Mouse (Mus musculus) limb, embryonic 13.5 days (tissue): ENCODE results near the gene Slc48a1. TPM values are rescaled to one million over a fixed set of nuclear protein-coding genes. Genes with fewer than 3 reads are reported as not detected.

Source experiments
- ATAC-seq: fragments of 200-750 bp; cut with Nextera tagmentation; 2 replicates; pipeline ENCODE4 v1.8.0; 2017; ENCODE audit warnings: low read depth, moderate number of reproducible peaks, moderate TSS enrichment; ENCODE audit not compliant: low FRiP score
- H3K27ac ChIP-seq: fragments of 300-500 bp; sonication (generic); 2 replicates; pipeline ENCODE4 v1.5.1; 2015; ENCODE audit warnings: inconsistent platforms, mild to moderate bottlenecking, moderate library complexity
- H3K27me3 ChIP-seq: fragments of 300-500 bp; sonication (generic); 2 replicates; pipeline ENCODE4 v1.6.1; 2015; ENCODE audit warnings: mild to moderate bottlenecking, inconsistent platforms
- H3K36me3 ChIP-seq: fragments of 300-500 bp; sonication (generic); 2 replicates; pipeline ENCODE4 v1.6.1; 2015; ENCODE audit warnings: inconsistent platforms, mild to moderate bottlenecking, moderate library complexity
- H3K4me1 ChIP-seq: fragments of 300-500 bp; sonication (generic); 2 replicates; pipeline ENCODE4 v1.6.1; 2015; ENCODE audit warnings: inconsistent platforms
- H3K4me2 ChIP-seq: fragments of 300-500 bp; sonication (generic); replicated peaks from 2 replicates; pipeline ENCODE4 v1.6.1; 2015; ENCODE audit warnings: inconsistent platforms, mild to moderate bottlenecking, moderate library complexity
- H3K4me3 ChIP-seq: fragments of 300-500 bp; sonication (generic); 2 replicates; pipeline ENCODE4 v1.5.1; 2015; ENCODE audit warnings: moderate library complexity, mild to moderate bottlenecking, inconsistent platforms
- H3K9ac ChIP-seq: fragments of 300-500 bp; sonication (generic); 2 replicates; pipeline ENCODE4 v1.6.1; 2015; ENCODE audit warnings: mild to moderate bottlenecking, inconsistent platforms
- H3K9me3 ChIP-seq: fragments of 300-500 bp; sonication (generic); 2 replicates; pipeline ENCODE4 v1.6.1; 2016; ENCODE audit warnings: inconsistent platforms
- WGBS: fragments of 180-500 bp; shearing (Covaris S2); methylation state at CpG from one replicate; pipeline ENCODE4 v1.1.7; 2015; 5-methylcytosine and 5-hydroxymethylcytosine counted together
- polyA plus RNA-seq: library from polyadenylated mRNA; unstranded; fragments of >200 nt; fragmentation: Nextera tagmentation; extraction: Ambion mirVana; gene quantifications from 2 replicates; pipeline ENCODE4 v1.2.1, GENCODE M21; 2015

The Slc48a1 gene
- polyA plus RNA-seq, 1 experiment from 2014 or later = 39.5 TPM

GRCm38 (mm10) chr15:97842058-97842457, 63.7 kb downstream of the Slc48a1 start:
- Histone ChIP-seq H3K4me1 (peaks cover 31% of the 10 kb centered on the region), H3K36me3 (no peaks in the 10 kb centered on the region), H3K4me3 (no peak overlapping the region), H3K9me3 (no peaks in the 10 kb centered on the region), H3K27me3 (no peaks in the 10 kb centered on the region), H3K27ac (no peak overlapping the region), H3K9ac (no peak overlapping the region), H3K4me2 (no peak overlapping the region)
- no peak for ATAC-seq
- 85% methylated on average over 6 of the region's 6 CpGs for WGBS

Other genes with a start within 250 kb of the Slc48a1 start
- gene Rpap3, start 72.7 kb upstream of the Slc48a1 start, polyA plus RNA-seq = 27.5 and 30.8 TPM in 2 replicates
- 2.7 and 3.0 TPM in 2 replicates for gene Endou, start 47.2 kb upstream of the Slc48a1 start, polyA plus RNA-seq
- gene Rapgef3, start 10.5 kb upstream of the Slc48a1 start, polyA plus RNA-seq = 10.9 and 11.2 TPM in 2 replicates
- gene Hdac7, start 66.0 kb downstream of the Slc48a1 start, polyA plus RNA-seq = 32.6 and 34.8 TPM in 2 replicates
- 0.82 and 1.0 TPM in 2 replicates for gene Vdr, start 132.1 kb downstream of the Slc48a1 start, polyA plus RNA-seq
- 35.9 and 37.9 TPM in 2 replicates for gene Tmem106c, start 185.7 kb downstream of the Slc48a1 start, polyA plus RNA-seq
- gene Col2a1, start 226.2 kb downstream of the Slc48a1 start, polyA plus RNA-seq = 706 and 829 TPM in 2 replicates